Mouse (Mus musculus) stomach, embryonic 16.5 days (tissue): ENCODE measurements around the gene Gm527. TPM values are rescaled to one million over a fixed set of nuclear protein-coding genes. Genes with fewer than 3 reads are reported as not detected.
A peak's percentile ranks its signal among the peaks of the same experiment; 100 is the strongest.

ENCODE experiments used
- ATAC-seq: fragments of 200-750 bp; cut with Nextera tagmentation; 2 replicates; pipeline ENCODE4 v1.8.0; 2017; ENCODE audit warnings: moderate number of reproducible peaks, moderate TSS enrichment; ENCODE audit not compliant: insufficient read depth, low FRiP score
- H3K27ac ChIP-seq: fragments of 300-500 bp; sonication (generic); 2 replicates; pipeline ENCODE4 v1.5.1; 2014; ENCODE audit warnings: low read length
- H3K27me3 ChIP-seq: fragments of 300-500 bp; sonication (generic); 2 replicates; pipeline ENCODE4 v1.6.1; 2014; ENCODE audit warnings: low read length, control low read depth, mixed read lengths; ENCODE audit not compliant: control insufficient read depth, insufficient read depth
- H3K36me3 ChIP-seq: fragments of 300-500 bp; sonication (generic); 2 replicates; pipeline ENCODE4 v1.6.1; 2014; ENCODE audit warnings: low read length; ENCODE audit not compliant: control insufficient read depth, insufficient read depth
- H3K4me1 ChIP-seq: fragments of 300-500 bp; sonication (generic); 2 replicates; pipeline ENCODE4 v1.6.1; 2014; ENCODE audit warnings: low read length, control low read depth, mixed read lengths; ENCODE audit not compliant: control insufficient read depth, insufficient read depth
- H3K4me2 ChIP-seq: fragments of 300-500 bp; sonication (generic); 2 replicates; pipeline ENCODE4 v1.6.1; 2014; ENCODE audit warnings: low read depth, low read length, mixed read lengths
- H3K4me3 ChIP-seq: fragments of 300-500 bp; sonication (generic); replicated peaks from 2 replicates; pipeline ENCODE4 v1.5.1; 2014; ENCODE audit warnings: mild to moderate bottlenecking, low read length
- H3K9ac ChIP-seq: fragments of 300-500 bp; sonication (generic); 2 replicates; pipeline ENCODE4 v1.6.1; 2014; ENCODE audit warnings: low read length
- H3K9me3 ChIP-seq: fragments of 300-500 bp; sonication (generic); replicated peaks from 2 replicates; pipeline ENCODE4 v1.6.1; 2016; ENCODE audit warnings: low read length, control low read depth; ENCODE audit not compliant: control insufficient read depth
- WGBS: fragments of 180-500 bp; shearing (Covaris S2); extraction: QIAGEN DNeasy Blood & Tissue Kit; methylation state at CpG from one replicate; pipeline ENCODE4 v1.1.7; 2014; 5-methylcytosine and 5-hydroxymethylcytosine counted together
- polyA plus RNA-seq: library from polyadenylated mRNA; unstranded; fragments of >200 nt; fragmentation: Nextera tagmentation; extraction: Ambion mirVana; gene quantifications from 2 replicates; pipeline ENCODE4 v1.2.1, GENCODE M21; 2015

Gene Gm527
- 0.93 and 1.3 TPM in 2 replicates for polyA plus RNA-seq

GRCm38 (mm10) chr12:64917578-64918471 lies at the start of gene Gm527:
TSS of gene Gm527 (plus strand) at chr12:64917906.
- H3K36me3 ChIP-seq: 0 out of 2 replicates have a peak, but pooled peaks cover 3% of the 10 kb centered on the region
- H3K27me3 ChIP-seq: no peaks in the 10 kb centered on the region
- no peaks in the 10 kb centered on the region for H3K4me1 ChIP-seq
- WGBS: under 1% methylated on average over 74 of the region's 93 CpGs
- peak within 1 kb of the TSS; percentile 91 for H3K9ac ChIP-seq
- H3K9me3 ChIP-seq: no peaks in the 10 kb centered on the region
- peak; percentile 100 for ATAC-seq
- peak within 1 kb of the TSS; percentile 88 for H3K4me2 ChIP-seq
- H3K27ac ChIP-seq: peak within 1 kb of the TSS; percentile 57; the same call in 1 of the 2 replicates
- peak within 1 kb of the TSS; percentile 78 for H3K4me3 ChIP-seq

- H3K9ac ChIP-seq: no peak overlapping the region
- no peaks in the 10 kb centered on the region for H3K27me3 ChIP-seq
- H3K4me1 ChIP-seq: no peaks in the 10 kb centered on the region
- 59% methylated on average over 4 of the region's 4 CpGs for WGBS
- no peak overlapping the region for H3K27ac ChIP-seq
- no peak overlapping the region for H3K4me3 ChIP-seq
- no peak for ATAC-seq
- H3K36me3 ChIP-seq: no peaks in the 10 kb centered on the region
- no peak overlapping the region for H3K4me2 ChIP-seq
- no peaks in the 10 kb centered on the region for H3K9me3 ChIP-seq
These were observed 46.6 kb upstream of the Gm527 start for GRCm38 (mm10) chr12:64871103-64871502.

DNA sequence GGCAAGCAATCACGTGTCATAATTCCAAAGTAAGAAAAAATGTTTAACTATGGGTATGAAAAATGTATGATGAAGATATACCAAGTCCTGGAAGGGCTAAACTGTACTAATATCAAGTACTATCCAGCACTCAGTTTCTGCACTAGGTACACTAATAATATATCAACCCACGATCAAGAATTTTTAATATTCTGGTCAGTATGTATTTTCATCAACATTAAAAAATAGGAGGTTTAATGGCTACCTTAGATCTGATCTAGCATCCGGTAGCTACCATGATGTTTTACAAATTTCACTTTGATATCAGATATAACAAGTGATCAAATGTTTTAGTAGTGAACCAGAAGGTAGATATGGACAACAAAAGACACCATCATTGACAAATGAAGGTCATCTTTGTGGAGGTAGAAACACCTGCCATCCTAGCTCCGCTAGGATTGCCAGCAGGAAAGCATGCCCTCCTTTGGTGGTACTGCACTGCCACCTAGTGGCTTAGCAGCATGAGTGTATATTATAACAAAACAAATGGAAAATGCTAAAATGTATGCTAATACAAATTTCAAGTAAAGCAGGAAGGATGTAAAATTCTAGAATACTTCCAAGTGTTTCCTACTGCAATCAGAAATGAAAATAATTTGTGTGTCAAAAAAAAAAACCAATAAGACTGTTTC lies 20.5 kb upstream of the Gm527 start:
- H3K4me1 ChIP-seq: 0 out of 2 replicates have a peak, but pooled peaks cover 4% of the 10 kb centered on the region
- H3K27me3 ChIP-seq: no peaks in the 10 kb centered on the region
- no peaks in the 10 kb centered on the region for H3K36me3 ChIP-seq
- no peak overlapping the region for H3K4me2 ChIP-seq
- ATAC-seq: no peak
- H3K27ac ChIP-seq: no peak overlapping the region
- 42% methylated on average over 4 of the region's 4 CpGs for WGBS
- no peaks in the 10 kb centered on the region for H3K9me3 ChIP-seq
- no peak overlapping the region for H3K9ac ChIP-seq
- H3K4me3 ChIP-seq: no peak overlapping the region

GRCm38 (mm10) chr12:64902506-64902905 lies 15.2 kb upstream of the Gm527 start:
- no peak overlapping the region for H3K4me3 ChIP-seq
- H3K9ac ChIP-seq: no peak overlapping the region
- no peaks in the 10 kb centered on the region for H3K36me3 ChIP-seq
- H3K27me3 ChIP-seq: no peaks in the 10 kb centered on the region
- peak; percentile 85 for ATAC-seq
- no peak overlapping the region; the same call in 1 of the 2 replicates for H3K4me2 ChIP-seq
- 19% methylated on average over 8 of the region's 8 CpGs for WGBS
- no peaks in the 10 kb centered on the region for H3K9me3 ChIP-seq
- peak overlapping the region; percentile 62; the same call in 1 of the 2 replicates for H3K27ac ChIP-seq
- H3K4me1 ChIP-seq: 0 out of 2 replicates have a peak, but pooled peaks cover 6% of the 10 kb centered on the region

- no peak overlapping the region for H3K4me2 ChIP-seq
- H3K4me3 ChIP-seq: no peak overlapping the region
- 39% methylated on average over 8 of the region's 8 CpGs for WGBS
- peak overlapping the region; percentile 28; the same call in 1 of the 2 replicates for H3K27ac ChIP-seq
- H3K4me1 ChIP-seq: 0 out of 2 replicates have a peak, but pooled peaks cover 6% of the 10 kb centered on the region
- H3K36me3 ChIP-seq: no peaks in the 10 kb centered on the region
- peak; percentile 38; the same call in 1 of the 2 replicates for ATAC-seq
- H3K27me3 ChIP-seq: no peaks in the 10 kb centered on the region
- no peak overlapping the region for H3K9ac ChIP-seq
- no peaks in the 10 kb centered on the region for H3K9me3 ChIP-seq
These were observed 14.5 kb upstream of the Gm527 start for GRCm38 (mm10) chr12:64903186-64903585.

DNA sequence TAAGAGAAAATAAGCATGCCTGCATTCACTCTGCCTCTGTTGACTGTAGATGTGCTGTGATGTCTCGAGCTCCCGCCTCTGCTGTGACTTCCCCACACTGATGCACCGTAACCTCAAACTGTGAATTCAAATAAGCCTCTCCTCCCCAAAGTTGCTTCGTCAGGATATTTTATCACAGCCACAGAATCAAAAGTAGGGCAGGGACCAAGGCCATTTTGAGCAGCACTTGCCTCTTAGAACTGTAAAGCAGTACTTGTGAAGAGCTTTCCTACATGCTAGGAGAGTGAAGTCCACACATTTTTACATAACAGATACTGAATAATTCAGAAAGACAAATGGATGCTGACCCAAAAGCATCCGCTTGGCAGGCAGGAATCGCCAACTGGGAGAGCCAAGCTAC lies 4.7 kb upstream of the Gm527 start:
- no peaks in the 10 kb centered on the region for H3K36me3 ChIP-seq
- ATAC-seq: no peak
- no peak overlapping the region for H3K27ac ChIP-seq
- no peak overlapping the region for H3K9ac ChIP-seq
- no peak overlapping the region for H3K4me3 ChIP-seq
- no peak overlapping the region for H3K4me2 ChIP-seq
- no peaks in the 10 kb centered on the region for H3K27me3 ChIP-seq
- 65% methylated on average over 6 of the region's 6 CpGs for WGBS
- H3K4me1 ChIP-seq: no peaks in the 10 kb centered on the region
- H3K9me3 ChIP-seq: no peaks in the 10 kb centered on the region

- no peaks in the 10 kb centered on the region for H3K27me3 ChIP-seq
- ATAC-seq: no peak
These were observed 971 bp upstream of the Gm527 start for GRCm38 (mm10) chr12:64916735-64917134.

GRCm38 (mm10) chr12:64937493-64937892 lies 19.8 kb downstream of the Gm527 start:
- Histone ChIP-seq H3K9ac (no peak overlapping the region), H3K4me1 (no peaks in the 10 kb centered on the region), H3K9me3 (no peaks in the 10 kb centered on the region), H3K4me3 (no peak overlapping the region), H3K36me3 (peaks cover 5% of the 10 kb centered on the region; the same call in 1 of the 2 replicates), H3K4me2 (no peak overlapping the region), H3K27me3 (no peaks in the 10 kb centered on the region), H3K27ac (no peak overlapping the region)
- 90% methylated on average over 2 of the region's 2 CpGs for WGBS
- ATAC-seq: no peak

More at GRCm38 (mm10) chr12:64916735-64917134, 971 bp upstream of the Gm527 start:
- no peaks in the 10 kb centered on the region for H3K9me3 ChIP-seq
- H3K4me1 ChIP-seq: no peaks in the 10 kb centered on the region
- H3K36me3 ChIP-seq: no peaks in the 10 kb centered on the region
- no peak overlapping the region for H3K9ac ChIP-seq
- H3K27ac ChIP-seq: no peak overlapping the region
- H3K4me3 ChIP-seq: no peak overlapping the region
- H3K4me2 ChIP-seq: no peak overlapping the region

- peak overlapping the region; percentile 98 for H3K4me3 ChIP-seq
- no peak for ATAC-seq
- H3K9me3 ChIP-seq: no peaks in the 10 kb centered on the region
- no peaks in the 10 kb centered on the region for H3K27me3 ChIP-seq
- peak overlapping the region; percentile 94 for H3K4me2 ChIP-seq
- peak overlapping the region; percentile 69; the same call in 1 of the 2 replicates for H3K27ac ChIP-seq
- 14% methylated on average over 4 of the region's 4 CpGs for WGBS
- H3K4me1 ChIP-seq: peaks cover 16% of the 10 kb centered on the region
- peak overlapping the region; percentile 76 for H3K9ac ChIP-seq
- no peaks in the 10 kb centered on the region for H3K36me3 ChIP-seq
These were observed 46.9 kb downstream of the Gm527 start for GRCm38 (mm10) chr12:64964560-64964959.
